Mouse (Mus musculus) layer of hippocampus, postnatal 25 days (tissue): Measurements from ENCODE around the gene Hist1h1a. TPM values are rescaled to one million over a fixed set of nuclear protein-coding genes. Genes with fewer than 3 reads are reported as not detected.
"Not testable (repeated sequence)": the region's sequence is repeated elsewhere in the genome, so short reads cannot be mapped to it uniquely, and the experiment has no call there.

Source experiments
- DNase-seq, 2 experiments: peaks; one replicate each; pipeline ENCODE4 v3.0.0; 2022; ENCODE audit warnings: mixed read lengths in 2 of 2, low spot score in 1 of 2; ENCODE audit errors: extremely low spot score in 1 of 2
- total RNA-seq, 2 experiments: library from RNA; stranded (reverse); gene quantifications; 2 replicates each; pipeline ENCODE4 v1.2.3; 2021

The Hist1h1a gene
- 10 to 100 TPM; 15.6 to 24.5 TPM for total RNA-seq

- peak; percentile 60 to 61 for DNase-seq
Measured at GRCm38 (mm10) chr13:23763586-23764323, at the start of gene Hist1h1a. TSS of gene Hist1h1a (plus strand) at chr13:23763666.

- no peak for DNase-seq
Measured at GRCm38 (mm10) chr13:23716261-23717042, 47.0 kb upstream of the Hist1h1a start.

GRCm38 (mm10) chr13:23717176-23717575 lies 46.3 kb upstream of the Hist1h1a start:
- DNase-seq, result no peak

- DNase-seq, result not testable (repeated sequence)
Measured at GRCm38 (mm10) chr13:23717593-23718245, 45.7 kb upstream of the Hist1h1a start.

GRCm38 (mm10) chr13:23724239-23724638 lies 39.2 kb upstream of the Hist1h1a start:
- DNase-seq, result no peak

- DNase-seq, result no peak
Measured at GRCm38 (mm10) chr13:23725213-23725612, 38.3 kb upstream of the Hist1h1a start.

- no peak for DNase-seq
Measured at GRCm38 (mm10) chr13:23728472-23729191, 34.8 kb upstream of the Hist1h1a start.

- DNase-seq, result no peak
Measured at GRCm38 (mm10) chr13:23729192-23729525, 34.3 kb upstream of the Hist1h1a start.

GRCm38 (mm10) chr13:23729706-23730105 lies 33.8 kb upstream of the Hist1h1a start:
- no peak for DNase-seq

GRCm38 (mm10) chr13:23730479-23730878 lies 33.0 kb upstream of the Hist1h1a start:
- no peak for DNase-seq

- DNase-seq, result no peak
Measured at GRCm38 (mm10) chr13:23732156-23732804, 31.2 kb upstream of the Hist1h1a start.

GRCm38 (mm10) chr13:23737091-23737490 lies 26.4 kb upstream of the Hist1h1a start:
- DNase-seq, result no peak

GRCm38 (mm10) chr13:23738041-23738440 lies 25.4 kb upstream of the Hist1h1a start:
- DNase-seq, result no peak

- DNase-seq, result peak; percentile 75 to 86
Measured at GRCm38 (mm10) chr13:23738677-23739068, 24.8 kb upstream of the Hist1h1a start, which contains the start of gene Hist1h1c. TSS of gene Hist1h1c (plus strand) at chr13:23738808.

GRCm38 (mm10) chr13:23739069-23739921 lies 24.2 kb upstream of the Hist1h1a start:
- peak; percentile 69 to 80 for DNase-seq

- DNase-seq, result no peak
Measured at GRCm38 (mm10) chr13:23739922-23740252, 23.6 kb upstream of the Hist1h1a start.

GRCm38 (mm10) chr13:23740256-23740840 lies 23.1 kb upstream of the Hist1h1a start:
- no peak for DNase-seq

GRCm38 (mm10) chr13:23740910-23741309 lies 22.6 kb upstream of the Hist1h1a start:
- no peak for DNase-seq

- DNase-seq, result no peak
Measured at GRCm38 (mm10) chr13:23742007-23742406, 21.5 kb upstream of the Hist1h1a start.
